27 mouse cellular contexts compared by ENCODE assay signal in genomic region chr1:72707525-72707924, GRCm38 (mm10). TPM values are rescaled to one million over a fixed set of nuclear protein-coding genes. Genes with fewer than 3 reads are reported as not detected.
"Had no signal": no experiment of that assay in that cellular context is flagged by ENCODE, and none has a peak within 500 bp of the region (broad histone marks: within the 10 kb centered on the region; RNA-seq: fewer than 3 reads in every experiment).

No protein-coding gene starts in this region.

- ATAC-seq: liver, postnatal 0 days; lung, postnatal 0 days; midbrain, embryonic 16.5 days had no signal

- DNase-seq: liver, postnatal 0 days; lung, adult 2 months; lung, postnatal 4 days; midbrain, embryonic 14.5 days; retina, postnatal 1 day; right cerebral cortex, adult 18-20 months; right cerebral cortex, postnatal 25 days; right cerebral cortex, postnatal 4 days; spleen, adult 18-20 months; thymus, adult 18-20 months; thymus, postnatal 14 days; thymus, postnatal 36 days had no signal

- H3K36me3 ChIP-seq: midbrain, embryonic 12.5 days; neural tube, embryonic 13.5 days; neural tube, embryonic 15.5 days had no signal

- H3K27me3 ChIP-seq: lung, embryonic 15.5 days; midbrain, embryonic 12.5 days; neural tube, embryonic 13.5 days; neural tube, embryonic 15.5 days had no signal

- H3K27ac ChIP-seq: lung, embryonic 15.5 days; midbrain, embryonic 10.5 days; midbrain, embryonic 12.5 days; neural tube, embryonic 13.5 days; neural tube, embryonic 15.5 days had no signal

- H3K4me3 ChIP-seq: lung, embryonic 15.5 days; midbrain, embryonic 10.5 days; midbrain, embryonic 12.5 days; myocyte; neural tube, embryonic 13.5 days; neural tube, embryonic 15.5 days had no signal

- H3K9me3 ChIP-seq: lung, embryonic 15.5 days; midbrain, embryonic 10.5 days; midbrain, embryonic 12.5 days; neural tube, embryonic 13.5 days; neural tube, embryonic 15.5 days had no signal

RNA-seq across cellular contexts. Expression of gene Ankar, which starts 7.1 kb away (rescaled TPM):
- total RNA-seq: megakaryocyte, adult 5-6 weeks; megakaryocyte-erythroid progenitor cell, adult 5-6 weeks had no signal
- polyA plus RNA-seq: liver, postnatal 0 days; lung, adult 2 months; lung, embryonic 15.5 days; lung, postnatal 0 days; midbrain, embryonic 10.5 days; midbrain, embryonic 12.5 days; midbrain, embryonic 14.5 days; midbrain, embryonic 16.5 days; myocyte; neural tube, embryonic 11.5 days; neural tube, embryonic 13.5 days; neural tube, embryonic 15.5 days; small intestine, adult 2 months; stomach, embryonic 14.5 days; stomach, embryonic 16.5 days; thymus, postnatal 0 days had no signal
